Mouse (Mus musculus): Measurements from ENCODE around the gene Parl. TPM values are rescaled to one million over a fixed set of nuclear protein-coding genes. Genes with fewer than 3 reads are reported as not detected.
A peak's percentile ranks its signal among the peaks of the same experiment; 100 is the strongest.

Gene Parl
- polyA plus RNA-seq (2014; fragmentation: Nextera tagmentation; extraction: Ambion mirVana), result 93.7 and 101 TPM in 2 replicates

- Histone ChIP-seq H3K4me1 (replicated peaks; ENCODE audit: control insufficient read depth, insufficient read depth, low read length) (0 out of 2 replicates have a peak, but pooled peaks cover 8% of the 10 kb centered on the region), H3K9ac (ENCODE audit: low read length) (peak within 1 kb of the TSS; percentile 84), H3K27ac (ENCODE audit: low read depth) (peak within 1 kb of the TSS; percentile 51; the same call in 1 of the 2 replicates), H3K36me3 (ENCODE audit: control insufficient read depth, insufficient read depth, low read length) (no peaks in the 10 kb centered on the region), H3K9me3 (ENCODE audit: control insufficient read depth, low read length) (no peaks in the 10 kb centered on the region), H3K4me2 (ENCODE audit: low read length) (peak within 1 kb of the TSS; percentile 80), H3K4me3 (ENCODE audit: low read depth, low read length) (peak within 1 kb of the TSS; percentile 97), H3K27me3 (replicated peaks; ENCODE audit: control insufficient read depth, insufficient read depth, low read length) (no peaks in the 10 kb centered on the region)
- whole genome bisulfite sequencing, result under 1% methylated on average over 52 of the region's 52 CpGs
- peak; percentile 92 for ATAC-seq (replicated peaks; ENCODE audit: low FRiP score, low TSS enrichment, low read depth)
- DNase-seq (ENCODE audit: low spot score), result peak; percentile 95
These were observed at the start of gene Parl for GRCm38 (mm10) chr16:20301770-20302649. Gene Parl, minus strand, starts transcription at chr16:20302387.

GRCm38 (mm10) chr16:20345464-20345863, 43.3 kb upstream of the Parl start:
- no peak overlapping the region for H3K4me3 ChIP-seq (ENCODE audit: low read depth, low read length)
- H3K4me2 ChIP-seq (ENCODE audit: low read length), result no peak overlapping the region
- H3K36me3 ChIP-seq (ENCODE audit: control insufficient read depth, insufficient read depth, low read length), result peaks cover 38% of the 10 kb centered on the region; the same call in 1 of the 2 replicates
- H3K9me3 ChIP-seq (ENCODE audit: control insufficient read depth, low read length), result no peaks in the 10 kb centered on the region
- no peak overlapping the region for H3K27ac ChIP-seq (ENCODE audit: low read depth)
- 84% methylated on average over 1 of the region's 1 CpGs for WGBS
- DNase-seq (ENCODE audit: low spot score) (no peak), ATAC-seq (replicated peaks; ENCODE audit: low FRiP score, low TSS enrichment, low read depth) (no peak)
- H3K27me3 ChIP-seq (replicated peaks; ENCODE audit: control insufficient read depth, insufficient read depth, low read length), result no peaks in the 10 kb centered on the region
- no peaks in the 10 kb centered on the region for H3K4me1 ChIP-seq (replicated peaks; ENCODE audit: control insufficient read depth, insufficient read depth, low read length)
- H3K9ac ChIP-seq (ENCODE audit: low read length), result no peak overlapping the region

- no peak overlapping the region for H3K4me3 ChIP-seq (ENCODE audit: low read depth, low read length)
- H3K9me3 ChIP-seq (ENCODE audit: control insufficient read depth, low read length), result no peaks in the 10 kb centered on the region
- H3K4me2 ChIP-seq (ENCODE audit: low read length), result no peak overlapping the region
- H3K9ac ChIP-seq (ENCODE audit: low read length), result no peak overlapping the region
- ATAC-seq (replicated peaks; ENCODE audit: low FRiP score, low TSS enrichment, low read depth), result no peak
- H3K27ac ChIP-seq (ENCODE audit: low read depth), result no peak overlapping the region
- H3K27me3 ChIP-seq (replicated peaks; ENCODE audit: control insufficient read depth, insufficient read depth, low read length), result no peaks in the 10 kb centered on the region
- DNase-seq (ENCODE audit: low spot score), result no peak
- 98% methylated on average over 3 of the region's 3 CpGs for WGBS
- H3K4me1 ChIP-seq (replicated peaks; ENCODE audit: control insufficient read depth, insufficient read depth, low read length), result no peaks in the 10 kb centered on the region
- peaks cover 49% of the 10 kb centered on the region for H3K36me3 ChIP-seq (ENCODE audit: control insufficient read depth, insufficient read depth, low read length)
These were observed 36.4 kb upstream of the Parl start for GRCm38 (mm10) chr16:20338616-20339015.

GRCm38 (mm10) chr16:20334918-20335317, 32.7 kb upstream of the Parl start:
- Histone ChIP-seq H3K36me3 (ENCODE audit: control insufficient read depth, insufficient read depth, low read length) (peaks cover 34% of the 10 kb centered on the region), H3K4me2 (ENCODE audit: low read length) (no peak overlapping the region), H3K27me3 (replicated peaks; ENCODE audit: control insufficient read depth, insufficient read depth, low read length) (no peaks in the 10 kb centered on the region), H3K27ac (ENCODE audit: low read depth) (no peak overlapping the region), H3K9me3 (ENCODE audit: control insufficient read depth, low read length) (no peaks in the 10 kb centered on the region), H3K9ac (ENCODE audit: low read length) (no peak overlapping the region), H3K4me1 (replicated peaks; ENCODE audit: control insufficient read depth, insufficient read depth, low read length) (no peaks in the 10 kb centered on the region), H3K4me3 (ENCODE audit: low read depth, low read length) (no peak overlapping the region)
- no peak for DNase-seq (ENCODE audit: low spot score)
- 95% methylated on average over 8 of the region's 8 CpGs for WGBS
- no peak for ATAC-seq (replicated peaks; ENCODE audit: low FRiP score, low TSS enrichment, low read depth)

- no peaks in the 10 kb centered on the region for H3K4me1 ChIP-seq (replicated peaks; ENCODE audit: control insufficient read depth, insufficient read depth, low read length)
- H3K4me3 ChIP-seq (ENCODE audit: low read depth, low read length), result no peak overlapping the region
- H3K4me2 ChIP-seq (ENCODE audit: low read length), result no peak overlapping the region
- WGBS, result 93% methylated on average over 5 of the region's 5 CpGs
- no peak for DNase-seq (ENCODE audit: low spot score)
- H3K9ac ChIP-seq (ENCODE audit: low read length), result no peak overlapping the region
- no peak for ATAC-seq (replicated peaks; ENCODE audit: low FRiP score, low TSS enrichment, low read depth)
- H3K27ac ChIP-seq (ENCODE audit: low read depth), result no peak overlapping the region
- H3K9me3 ChIP-seq (ENCODE audit: control insufficient read depth, low read length), result no peaks in the 10 kb centered on the region
- no peaks in the 10 kb centered on the region for H3K27me3 ChIP-seq (replicated peaks; ENCODE audit: control insufficient read depth, insufficient read depth, low read length)
- H3K36me3 ChIP-seq (ENCODE audit: control insufficient read depth, insufficient read depth, low read length), result peaks cover 3% of the 10 kb centered on the region; the same call in 1 of the 2 replicates
These were observed 26.1 kb upstream of the Parl start for GRCm38 (mm10) chr16:20328306-20328705.

- no peaks in the 10 kb centered on the region for H3K27me3 ChIP-seq (replicated peaks; ENCODE audit: control insufficient read depth, insufficient read depth, low read length)
- no peak within 1 kb of the TSS for H3K4me3 ChIP-seq (ENCODE audit: low read depth, low read length)
- H3K27ac ChIP-seq (ENCODE audit: low read depth), result no peak within 1 kb of the TSS
- H3K36me3 ChIP-seq (ENCODE audit: control insufficient read depth, insufficient read depth, low read length), result no peaks in the 10 kb centered on the region
- ATAC-seq (replicated peaks; ENCODE audit: low FRiP score, low TSS enrichment, low read depth), result no peak
- H3K9ac ChIP-seq (ENCODE audit: low read length), result no peak within 1 kb of the TSS
- H3K4me1 ChIP-seq (replicated peaks; ENCODE audit: control insufficient read depth, insufficient read depth, low read length), result no peaks in the 10 kb centered on the region
- DNase-seq (ENCODE audit: low spot score), result no peak
- H3K9me3 ChIP-seq (ENCODE audit: control insufficient read depth, low read length), result no peaks in the 10 kb centered on the region
- no peak within 1 kb of the TSS for H3K4me2 ChIP-seq (ENCODE audit: low read length)
- WGBS, result 65% methylated on average over 5 of the region's 5 CpGs
These were observed 23.1 kb upstream of the Parl start, which contains the start of gene Cyp2ab1 for GRCm38 (mm10) chr16:20325286-20325685. Gene Cyp2ab1, minus strand, starts transcription at chr16:20325404.

GRCm38 (mm10) chr16:20323907-20324306, 21.7 kb upstream of the Parl start:
- DNase-seq (ENCODE audit: low spot score) (no peak), ATAC-seq (replicated peaks; ENCODE audit: low FRiP score, low TSS enrichment, low read depth) (no peak)
- Histone ChIP-seq H3K36me3 (ENCODE audit: control insufficient read depth, insufficient read depth, low read length) (no peaks in the 10 kb centered on the region), H3K9ac (ENCODE audit: low read length) (no peak overlapping the region), H3K27ac (ENCODE audit: low read depth) (no peak overlapping the region), H3K4me2 (ENCODE audit: low read length) (no peak overlapping the region), H3K4me1 (replicated peaks; ENCODE audit: control insufficient read depth, insufficient read depth, low read length) (no peaks in the 10 kb centered on the region), H3K4me3 (ENCODE audit: low read depth, low read length) (no peak overlapping the region), H3K9me3 (ENCODE audit: control insufficient read depth, low read length) (no peaks in the 10 kb centered on the region), H3K27me3 (replicated peaks; ENCODE audit: control insufficient read depth, insufficient read depth, low read length) (no peaks in the 10 kb centered on the region)
- 82% methylated on average over 5 of the region's 5 CpGs for WGBS

GRCm38 (mm10) chr16:20322274-20322673, 20.1 kb upstream of the Parl start:
- Histone ChIP-seq H3K9me3 (ENCODE audit: control insufficient read depth, low read length) (no peaks in the 10 kb centered on the region), H3K36me3 (ENCODE audit: control insufficient read depth, insufficient read depth, low read length) (no peaks in the 10 kb centered on the region), H3K4me3 (ENCODE audit: low read depth, low read length) (no peak overlapping the region), H3K9ac (ENCODE audit: low read length) (no peak overlapping the region), H3K27ac (ENCODE audit: low read depth) (no peak overlapping the region), H3K27me3 (replicated peaks; ENCODE audit: control insufficient read depth, insufficient read depth, low read length) (no peaks in the 10 kb centered on the region), H3K4me1 (replicated peaks; ENCODE audit: control insufficient read depth, insufficient read depth, low read length) (no peaks in the 10 kb centered on the region), H3K4me2 (ENCODE audit: low read length) (no peak overlapping the region)
- 73% methylated on average over 4 of the region's 4 CpGs for WGBS
- ATAC-seq (replicated peaks; ENCODE audit: low FRiP score, low TSS enrichment, low read depth) (no peak), DNase-seq (ENCODE audit: low spot score) (no peak)

- DNase-seq (ENCODE audit: low spot score) (no peak), ATAC-seq (replicated peaks; ENCODE audit: low FRiP score, low TSS enrichment, low read depth) (no peak)
- Histone ChIP-seq H3K36me3 (ENCODE audit: control insufficient read depth, insufficient read depth, low read length) (no peaks in the 10 kb centered on the region), H3K4me2 (ENCODE audit: low read length) (no peak overlapping the region), H3K27ac (ENCODE audit: low read depth) (no peak overlapping the region), H3K9me3 (ENCODE audit: control insufficient read depth, low read length) (no peaks in the 10 kb centered on the region), H3K4me3 (ENCODE audit: low read depth, low read length) (no peak overlapping the region), H3K4me1 (replicated peaks; ENCODE audit: control insufficient read depth, insufficient read depth, low read length) (no peaks in the 10 kb centered on the region), H3K27me3 (replicated peaks; ENCODE audit: control insufficient read depth, insufficient read depth, low read length) (no peaks in the 10 kb centered on the region), H3K9ac (ENCODE audit: low read length) (no peak overlapping the region)
- 84% methylated on average over 6 of the region's 6 CpGs for WGBS
These were observed 14.6 kb upstream of the Parl start for GRCm38 (mm10) chr16:20316770-20317169.
